Mouse (Mus musculus): ENCODE measurements at regions not wholly inside any gene's neighbourhood (a gene's known extent, or its start where the extent isn't known, plus 50 kb on each side); places are given as distances from the start of the nearest gene placed in this dataset.

DNA sequence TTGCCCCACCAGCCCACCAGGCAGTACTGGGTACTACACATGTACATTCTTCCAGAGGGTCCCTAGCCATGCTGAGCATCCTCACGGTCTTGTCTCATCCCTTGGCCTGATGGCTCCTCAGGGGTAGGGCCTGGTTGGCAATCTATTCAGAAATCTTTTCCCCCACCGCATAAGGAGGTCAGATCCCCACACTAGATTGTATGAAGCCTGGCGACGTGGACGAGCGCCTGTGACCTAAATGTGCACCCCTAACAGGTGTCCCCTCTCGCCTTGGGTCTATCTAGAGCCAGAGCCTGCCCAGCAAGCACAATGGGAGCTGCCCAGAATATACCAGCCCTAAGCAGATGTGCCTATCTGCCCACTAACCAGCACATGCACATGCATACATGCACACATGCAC, 111.4 kb upstream of the Mrps22 start:
- ATAC-seq, result no peak
- Histone ChIP-seq H3K36me3 (no peaks in the 10 kb centered on the region), H3K9me3 (no peaks in the 10 kb centered on the region), H3K27me3 (no peaks in the 10 kb centered on the region), H3K4me1 (replicated peaks) (no peaks in the 10 kb centered on the region), H3K9ac (replicated peaks) (no peak overlapping the region), H3K4me2 (replicated peaks) (no peak overlapping the region), H3K4me3 (replicated peaks) (no peak overlapping the region), H3K27ac (no peak overlapping the region)
- 90% methylated on average over 7 of the region's 7 CpGs for WGBS

DNA sequence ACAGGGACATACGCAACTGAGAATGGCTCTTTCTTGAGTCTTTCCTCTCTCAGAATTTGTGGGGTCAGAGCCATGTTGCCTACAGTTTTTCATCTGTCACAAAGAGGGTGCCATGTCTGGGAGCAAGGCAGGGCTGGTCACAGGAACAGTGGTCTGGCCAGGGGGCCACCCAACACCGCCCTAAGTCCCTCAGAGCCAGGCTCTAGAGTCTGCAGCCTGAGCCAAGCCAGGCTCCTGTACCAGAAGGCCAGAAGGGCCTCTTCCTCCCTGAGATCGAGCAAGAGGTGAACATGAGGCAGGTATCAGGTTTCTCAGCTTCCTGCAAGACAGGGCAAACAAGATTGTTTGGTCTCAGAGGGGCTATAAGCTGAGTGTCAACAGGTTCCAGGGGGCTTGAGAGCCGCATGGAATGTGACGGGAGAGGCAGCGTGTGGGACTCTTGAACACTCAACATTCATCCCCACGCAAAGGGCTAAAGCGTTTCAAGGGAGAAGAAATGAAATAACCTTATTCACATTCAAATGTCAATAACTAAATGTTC, 110.6 kb upstream of the Mrps22 start:
- 86% methylated on average over 8 of the region's 8 CpGs for WGBS
- Histone ChIP-seq H3K4me1 (replicated peaks) (no peaks in the 10 kb centered on the region), H3K27ac (no peak overlapping the region), H3K4me2 (replicated peaks) (no peak overlapping the region), H3K4me3 (replicated peaks) (no peak overlapping the region), H3K9ac (replicated peaks) (no peak overlapping the region), H3K36me3 (no peaks in the 10 kb centered on the region), H3K9me3 (no peaks in the 10 kb centered on the region), H3K27me3 (no peaks in the 10 kb centered on the region)
- no peak for ATAC-seq

DNA sequence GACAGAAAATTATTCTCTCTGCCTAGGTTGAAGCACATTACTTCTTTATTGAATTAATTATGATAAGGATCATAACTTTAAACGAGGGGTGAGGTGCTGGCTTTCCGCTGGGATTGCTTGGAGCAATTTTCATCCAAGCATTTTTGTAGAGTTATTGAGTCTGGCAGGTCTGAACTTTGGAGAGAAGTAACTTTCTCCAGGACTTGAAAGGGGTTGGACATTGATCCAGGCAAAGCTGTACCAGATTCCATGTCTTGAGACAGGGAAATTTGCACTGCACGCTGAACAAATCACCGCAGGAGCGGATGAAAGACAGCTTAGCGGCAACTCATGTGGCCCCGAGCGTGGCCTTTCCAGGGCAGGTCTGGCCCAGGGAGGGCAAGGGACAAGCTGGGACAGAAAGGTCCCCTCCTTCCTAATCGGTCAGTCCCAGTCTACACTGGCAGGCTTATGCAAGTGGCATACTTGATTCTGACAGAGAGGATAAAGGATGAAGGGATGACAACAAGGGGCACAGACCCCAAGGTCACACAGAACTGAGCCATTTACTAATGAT, 108.8 kb upstream of the Mrps22 start:
- no peaks in the 10 kb centered on the region for H3K36me3 ChIP-seq
- no peak overlapping the region for H3K4me2 ChIP-seq (replicated peaks)
- H3K27me3 ChIP-seq, result no peaks in the 10 kb centered on the region
- no peaks in the 10 kb centered on the region for H3K9me3 ChIP-seq
- H3K4me3 ChIP-seq (replicated peaks), result no peak overlapping the region
- WGBS, result 72% methylated on average over 9 of the region's 9 CpGs
- H3K27ac ChIP-seq, result no peak overlapping the region
- H3K9ac ChIP-seq (replicated peaks), result no peak overlapping the region
- H3K4me1 ChIP-seq (replicated peaks), result no peaks in the 10 kb centered on the region
- ATAC-seq, result no peak

DNA sequence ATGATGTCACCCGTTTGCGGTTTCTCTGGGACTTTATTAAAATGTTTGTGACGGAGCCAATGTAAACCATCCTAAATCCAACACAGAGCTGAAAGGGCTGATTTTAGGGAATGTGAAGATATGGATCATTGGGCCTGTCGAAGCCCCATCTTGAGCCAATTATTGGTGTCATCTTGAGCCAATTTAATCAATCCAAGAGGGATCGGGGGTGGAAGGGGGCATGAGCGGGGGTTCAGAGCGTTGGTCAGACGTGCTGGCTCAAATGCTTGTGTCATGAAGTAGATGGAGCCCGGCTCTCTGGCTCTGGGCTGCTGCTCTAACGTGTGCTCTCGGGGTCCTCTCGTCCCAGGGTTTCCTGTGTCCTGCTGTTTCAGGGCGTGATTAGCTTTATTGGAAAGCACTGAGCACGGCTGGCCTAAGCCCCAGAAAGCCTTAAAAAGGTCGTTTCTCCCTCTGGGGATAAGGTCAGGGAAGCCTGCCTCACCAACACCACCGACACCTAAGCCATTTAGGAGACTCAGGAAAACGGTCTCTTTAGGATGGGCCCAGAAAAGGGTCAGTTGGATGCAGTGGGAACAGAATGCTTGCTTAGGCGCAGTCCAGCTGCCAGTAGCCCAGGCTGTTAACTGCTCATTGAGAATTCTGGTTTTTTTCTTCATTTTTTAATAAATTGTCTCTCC, 106.7 kb upstream of the Mrps22 start:
- Histone ChIP-seq H3K27ac (no peak overlapping the region), H3K9me3 (no peaks in the 10 kb centered on the region), H3K4me2 (replicated peaks) (no peak overlapping the region), H3K4me1 (replicated peaks) (no peaks in the 10 kb centered on the region), H3K9ac (replicated peaks) (no peak overlapping the region), H3K4me3 (replicated peaks) (no peak overlapping the region), H3K36me3 (no peaks in the 10 kb centered on the region), H3K27me3 (no peaks in the 10 kb centered on the region)
- 56% methylated on average over 18 of the region's 18 CpGs for WGBS
- ATAC-seq, result no peak

DNA sequence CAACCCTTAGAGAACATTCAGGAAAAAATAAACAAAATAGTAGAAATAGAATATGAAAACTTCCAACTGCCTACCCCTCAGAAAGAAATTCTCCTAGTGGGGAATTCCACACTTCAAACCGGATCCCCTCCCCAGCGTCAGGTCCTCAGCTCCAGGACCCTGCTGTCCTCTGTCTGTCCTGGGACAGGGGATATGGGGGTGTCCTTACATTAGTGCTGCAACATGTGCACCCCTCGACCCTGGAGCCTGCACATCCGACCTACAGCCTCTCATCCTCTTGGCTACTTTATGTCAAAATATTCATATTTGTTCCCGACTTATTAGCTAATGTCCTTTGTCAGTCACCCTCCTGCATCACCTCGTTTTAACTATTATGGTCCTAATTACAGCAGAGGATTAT, 106.0 kb upstream of the Mrps22 start:
- no peak overlapping the region for H3K4me3 ChIP-seq (replicated peaks)
- H3K27ac ChIP-seq, result no peak overlapping the region
- no peak overlapping the region for H3K4me2 ChIP-seq (replicated peaks)
- H3K9ac ChIP-seq (replicated peaks), result no peak overlapping the region
- no peaks in the 10 kb centered on the region for H3K4me1 ChIP-seq (replicated peaks)
- 84% methylated on average over 6 of the region's 6 CpGs for WGBS
- no peak for ATAC-seq
- no peaks in the 10 kb centered on the region for H3K9me3 ChIP-seq
- no peaks in the 10 kb centered on the region for H3K36me3 ChIP-seq
- no peaks in the 10 kb centered on the region for H3K27me3 ChIP-seq

DNA sequence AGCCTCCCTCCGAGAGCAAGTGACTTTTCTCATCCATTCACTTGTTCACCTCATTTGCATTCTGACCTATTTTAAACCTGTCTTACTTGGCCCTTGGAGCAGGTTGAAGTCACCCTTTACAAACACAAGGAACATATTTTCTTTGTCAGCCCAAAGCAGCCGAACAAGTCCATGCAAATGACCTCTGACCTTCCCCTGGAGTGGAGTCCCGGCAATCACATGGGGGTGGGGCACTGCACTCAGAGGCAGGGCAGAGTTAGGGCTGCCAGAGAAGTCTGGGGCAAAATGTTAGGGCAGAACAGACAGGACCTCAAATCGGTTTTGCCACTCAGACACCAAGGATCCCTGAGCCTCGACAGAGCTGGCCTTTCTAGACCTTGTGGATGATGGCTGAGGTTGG, 102.7 kb upstream of the Mrps22 start:
- H3K9ac ChIP-seq (replicated peaks), result no peak overlapping the region
- H3K4me3 ChIP-seq (replicated peaks), result no peak overlapping the region
- H3K4me2 ChIP-seq (replicated peaks), result no peak overlapping the region
- 27% methylated on average over 5 of the region's 5 CpGs for WGBS
- no peak overlapping the region for H3K27ac ChIP-seq
- no peaks in the 10 kb centered on the region for H3K36me3 ChIP-seq
- no peak for ATAC-seq
- no peaks in the 10 kb centered on the region for H3K27me3 ChIP-seq
- no peaks in the 10 kb centered on the region for H3K9me3 ChIP-seq
- no peaks in the 10 kb centered on the region for H3K4me1 ChIP-seq (replicated peaks)

DNA sequence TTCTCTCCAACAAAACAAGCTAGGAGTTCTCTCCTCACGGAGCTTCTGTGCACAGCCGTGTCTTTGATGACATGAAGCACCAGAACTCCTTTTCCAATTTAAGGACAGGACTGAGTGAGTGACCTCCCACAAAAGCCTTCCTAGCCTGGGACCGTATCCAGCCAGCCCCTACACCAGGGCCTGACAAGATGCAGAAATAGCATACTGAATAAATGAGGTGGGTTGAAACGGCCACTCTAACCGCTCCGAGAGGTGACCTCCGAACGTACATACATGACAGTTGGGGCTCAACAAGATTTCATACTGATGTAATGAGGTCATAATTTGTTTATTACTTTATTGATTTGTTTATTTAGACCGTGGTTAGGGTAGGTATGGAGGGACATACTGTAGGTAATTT, 101.9 kb upstream of the Mrps22 start:
- ATAC-seq, result no peak
- Histone ChIP-seq H3K4me2 (replicated peaks) (no peak overlapping the region), H3K4me1 (replicated peaks) (no peaks in the 10 kb centered on the region), H3K9me3 (no peaks in the 10 kb centered on the region), H3K27me3 (no peaks in the 10 kb centered on the region), H3K27ac (no peak overlapping the region), H3K4me3 (replicated peaks) (no peak overlapping the region), H3K36me3 (no peaks in the 10 kb centered on the region), H3K9ac (replicated peaks) (no peak overlapping the region)
- 88% methylated on average over 9 of the region's 9 CpGs for WGBS

DNA sequence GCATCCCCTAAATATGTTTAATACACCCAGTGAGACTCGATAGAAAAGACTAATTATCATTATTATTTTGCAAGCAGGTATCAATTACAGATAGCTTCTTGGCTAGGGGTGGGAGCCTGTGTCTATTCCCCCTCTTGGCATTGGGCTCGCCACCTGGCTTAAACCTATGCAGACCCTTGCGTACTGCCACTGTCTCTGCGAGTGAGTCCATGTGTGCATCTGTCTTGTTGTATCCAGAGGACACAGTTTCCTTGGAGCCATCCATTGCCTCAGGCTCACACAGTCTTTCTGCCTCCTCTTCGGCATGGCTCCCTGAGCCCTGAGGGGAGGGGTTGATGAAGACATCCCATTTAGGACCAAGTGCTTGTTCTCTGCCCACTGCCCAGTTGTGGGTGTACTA, 99.1 kb upstream of the Mrps22 start:
- 92% methylated on average over 5 of the region's 5 CpGs for WGBS
- Histone ChIP-seq H3K4me1 (replicated peaks) (no peaks in the 10 kb centered on the region), H3K4me2 (replicated peaks) (no peak overlapping the region), H3K4me3 (replicated peaks) (no peak overlapping the region), H3K27me3 (no peaks in the 10 kb centered on the region), H3K9ac (replicated peaks) (no peak overlapping the region), H3K36me3 (no peaks in the 10 kb centered on the region), H3K9me3 (no peaks in the 10 kb centered on the region), H3K27ac (no peak overlapping the region)
- no peak for ATAC-seq

DNA sequence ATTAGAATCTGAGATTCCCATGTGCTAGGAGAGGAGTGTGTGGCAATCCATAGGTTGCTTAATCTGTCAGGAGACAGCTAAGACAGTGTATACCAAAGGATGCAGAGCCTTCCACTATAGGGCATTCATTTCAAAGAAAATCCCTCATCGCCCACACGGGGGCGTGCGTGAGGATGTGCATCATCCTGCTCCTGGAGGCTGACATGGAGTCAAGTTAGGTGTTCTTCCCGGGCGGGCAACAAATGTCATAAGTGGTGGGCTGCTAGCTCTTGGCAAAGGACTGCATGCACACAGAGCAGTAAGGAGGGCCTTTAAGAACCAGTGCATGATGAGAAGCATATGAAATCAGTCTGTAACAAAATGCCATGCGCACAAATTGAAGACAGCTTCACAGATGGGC, 95.7 kb upstream of the Mrps22 start:
- ATAC-seq, result no peak
- 36% methylated on average over 7 of the region's 7 CpGs for WGBS
- Histone ChIP-seq H3K4me3 (replicated peaks) (no peak overlapping the region), H3K4me2 (replicated peaks) (no peak overlapping the region), H3K4me1 (replicated peaks) (no peaks in the 10 kb centered on the region), H3K27me3 (no peaks in the 10 kb centered on the region), H3K36me3 (no peaks in the 10 kb centered on the region), H3K9me3 (no peaks in the 10 kb centered on the region), H3K27ac (no peak overlapping the region), H3K9ac (replicated peaks) (no peak overlapping the region)

DNA sequence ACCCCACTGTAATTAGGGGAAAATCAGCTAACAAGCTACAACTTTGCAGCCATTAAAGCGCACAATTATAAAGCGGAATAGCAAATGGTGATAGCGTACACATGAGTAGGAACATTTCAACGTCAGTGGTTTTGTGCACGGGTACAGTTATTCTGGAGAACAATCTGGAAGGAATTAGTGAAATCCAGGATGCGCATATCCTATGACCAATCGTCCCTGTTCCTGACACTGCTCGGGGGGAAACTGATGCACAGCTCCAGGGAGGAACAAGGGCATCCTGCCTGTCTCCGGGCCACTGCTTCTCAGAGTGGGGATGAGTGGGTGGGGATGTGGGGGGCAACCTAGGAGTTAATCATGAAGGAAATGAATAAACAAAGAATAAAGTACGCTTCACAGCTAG, 93.6 kb upstream of the Mrps22 start:
- Histone ChIP-seq H3K4me1 (replicated peaks) (no peaks in the 10 kb centered on the region), H3K4me2 (replicated peaks) (no peak overlapping the region), H3K36me3 (no peaks in the 10 kb centered on the region), H3K4me3 (replicated peaks) (no peak overlapping the region), H3K27ac (no peak overlapping the region), H3K9ac (replicated peaks) (no peak overlapping the region), H3K27me3 (no peaks in the 10 kb centered on the region), H3K9me3 (no peaks in the 10 kb centered on the region)
- ATAC-seq, result no peak
- 83% methylated on average over 10 of the region's 10 CpGs for WGBS

DNA sequence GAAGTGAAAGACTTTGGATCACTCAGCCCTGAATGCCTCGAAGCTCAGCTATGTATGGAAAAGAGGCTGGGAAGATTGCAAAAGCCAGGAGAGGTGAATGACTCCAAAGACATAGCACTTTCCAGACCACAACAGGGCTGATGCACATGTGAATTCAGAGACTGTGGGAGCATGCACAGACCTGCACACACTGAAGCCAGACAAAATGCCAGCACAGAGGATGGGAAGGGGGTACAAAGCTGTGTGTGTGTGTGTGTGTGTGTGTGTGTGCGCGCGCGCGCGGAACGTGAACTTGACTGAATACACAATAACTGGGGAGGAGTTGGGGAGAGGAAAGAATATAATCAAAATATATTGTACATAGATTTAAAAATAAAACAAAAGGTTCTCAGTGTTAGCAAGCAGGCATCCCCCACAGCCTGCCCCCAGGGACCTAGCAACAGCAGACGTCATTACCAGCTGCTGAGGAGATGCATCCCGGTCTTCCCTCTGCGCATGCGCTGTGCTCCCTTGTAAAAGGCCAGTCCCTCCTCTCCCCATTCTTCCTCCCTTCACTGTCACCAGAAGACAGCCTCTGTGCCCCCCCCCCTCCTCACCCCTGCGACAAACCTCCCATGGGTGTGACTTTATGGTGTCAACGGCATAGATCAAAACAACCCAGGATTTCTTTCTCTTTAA, 89.5 kb upstream of the Mrps22 start:
- ATAC-seq, result 0 out of 2 replicates have a peak, but pooled peaks have one; percentile 40

DNA sequence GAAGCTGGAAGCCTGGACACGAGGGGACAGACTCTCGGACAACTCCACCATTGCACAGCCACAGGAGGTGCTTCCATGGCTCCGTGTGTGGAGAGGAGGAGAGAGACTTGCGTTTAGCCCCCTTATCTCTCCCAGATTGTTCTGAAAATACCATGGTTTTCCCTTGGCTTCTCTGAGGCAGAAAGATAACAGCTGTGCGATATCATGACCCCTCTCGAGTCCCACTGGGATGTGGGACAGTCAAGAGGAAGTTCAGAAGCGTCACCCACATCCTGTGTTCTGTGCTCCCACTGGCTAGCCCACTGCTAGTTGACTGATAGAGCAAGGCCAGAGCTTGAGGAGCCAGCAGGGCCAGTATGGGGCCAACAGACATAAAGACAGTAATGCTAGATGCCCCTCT, 84.1 kb upstream of the Mrps22 start:
- 89% methylated on average over 7 of the region's 7 CpGs for WGBS
- Histone ChIP-seq H3K4me3 (replicated peaks) (no peak overlapping the region), H3K9me3 (no peaks in the 10 kb centered on the region)

More for the DNA sequence above, 89.5 kb upstream of the Mrps22 start:
- no peaks in the 10 kb centered on the region for H3K36me3 ChIP-seq
- H3K9ac ChIP-seq (replicated peaks), result no peak overlapping the region
- no peak overlapping the region for H3K4me3 ChIP-seq (replicated peaks)
- WGBS, result 83% methylated on average over 14 of the region's 14 CpGs
- H3K27ac ChIP-seq, result no peak overlapping the region
- H3K4me2 ChIP-seq (replicated peaks), result no peak overlapping the region
- no peaks in the 10 kb centered on the region for H3K27me3 ChIP-seq
- H3K9me3 ChIP-seq, result no peaks in the 10 kb centered on the region
- H3K4me1 ChIP-seq (replicated peaks), result no peaks in the 10 kb centered on the region

More for the DNA sequence above, 84.1 kb upstream of the Mrps22 start:
- H3K27me3 ChIP-seq, result no peaks in the 10 kb centered on the region
- no peaks in the 10 kb centered on the region for H3K36me3 ChIP-seq
- H3K4me2 ChIP-seq (replicated peaks), result no peak overlapping the region
- no peaks in the 10 kb centered on the region for H3K4me1 ChIP-seq (replicated peaks)
- H3K9ac ChIP-seq (replicated peaks), result no peak overlapping the region
- no peak for ATAC-seq
- H3K27ac ChIP-seq, result no peak overlapping the region
